In genomic region chr7:122158488-122158887, GRCm38 (mm10) we compare ENCODE assay signal across 8 mouse cellular contexts. TPM values are rescaled to one million over a fixed set of nuclear protein-coding genes. Genes with fewer than 3 reads are reported as not detected.
A peak's percentile ranks its signal among the peaks of the same experiment; 100 is the strongest.
DNase-seq lines count a peak whose midpoint lies in the region; ATAC-seq and TF ChIP-seq lines count a peak whose summit lies in the region.

No protein-coding gene starts in this region.

- WGBS in lung, embryonic 15.5 days: 4% methylated on average over 13 of the region's 13 CpGs
- WGBS in forebrain, embryonic 12.5 days: 6% methylated on average over 13 of the region's 13 CpGs
- 3% methylated on average over 13 of the region's 13 CpGs for WGBS in limb, embryonic 14.5 days
- 2% methylated on average over 13 of the region's 13 CpGs for whole genome bisulfite sequencing in small intestine, adult 2 months

- H3K4me1 ChIP-seq in lung, embryonic 15.5 days: peaks cover 39% of the 10 kb centered on the region
- H3K4me1 ChIP-seq in forebrain, embryonic 12.5 days: peaks cover 46% of the 10 kb centered on the region
- H3K4me1 ChIP-seq in limb, embryonic 14.5 days (ENCODE audit: control insufficient read depth, insufficient read depth, low read length): peaks cover 23% of the 10 kb centered on the region
- H3K4me1 ChIP-seq in small intestine, adult 2 months (ENCODE audit: control insufficient read depth, insufficient read depth, insufficient read length, low read length): peaks cover 11% of the 10 kb centered on the region; the same call in 1 of the 2 replicates

- H3K9ac ChIP-seq in lung, embryonic 15.5 days: peak overlapping the region; percentile 68
- peak overlapping the region; percentile 77 for H3K9ac ChIP-seq in forebrain, embryonic 12.5 days
- H3K9ac ChIP-seq in limb, embryonic 14.5 days (ENCODE audit: low read depth, low read length, severe bottlenecking): peak overlapping the region; percentile 65

- no peak for TF ChIP-seq CTCF in small intestine, adult 2 months (IDR thresholded peaks at IDR 0.05; ENCODE audit: extremely low read depth, insufficient read length, insufficient replicate concordance, low read depth, low read length)

- no peak for TF ChIP-seq POLR2A in limb, embryonic 14.5 days (IDR thresholded peaks at IDR 0.05; ENCODE audit: borderline replicate concordance, extremely low read depth, insufficient read depth, insufficient read length)
- no peak for TF ChIP-seq POLR2A in small intestine, adult 2 months (IDR thresholded peaks at IDR 0.05; ENCODE audit: low read depth, low read length)

- H3K4me2 ChIP-seq in lung, embryonic 15.5 days: peak overlapping the region; percentile 82
- peak overlapping the region; percentile 87 for H3K4me2 ChIP-seq in forebrain, embryonic 12.5 days
- H3K4me2 ChIP-seq in limb, embryonic 14.5 days (replicated peaks; ENCODE audit: low read depth, low read length, severe bottlenecking): peak overlapping the region; percentile 95

- H3K9me3 ChIP-seq in lung, embryonic 15.5 days: no peaks in the 10 kb centered on the region
- no peaks in the 10 kb centered on the region for H3K9me3 ChIP-seq in forebrain, embryonic 12.5 days
- H3K9me3 ChIP-seq in limb, embryonic 14.5 days (ENCODE audit: control insufficient read depth, low read length): no peaks in the 10 kb centered on the region

- peak overlapping the region; percentile 88 for H3K27ac ChIP-seq in lung, embryonic 15.5 days
- peak overlapping the region; percentile 92 for H3K27ac ChIP-seq in forebrain, embryonic 12.5 days
- peak overlapping the region; percentile 78 for H3K27ac ChIP-seq in limb, embryonic 14.5 days (replicated peaks; ENCODE audit: low read depth, low read length)
- H3K27ac ChIP-seq in small intestine, adult 2 months (ENCODE audit: insufficient read depth, low read depth, low read length): peak overlapping the region; percentile 68

- no peak for DNase-seq in lung, postnatal 25 days (ENCODE audit: low spot score)
- DNase-seq in limb, embryonic 14.5 days (ENCODE audit: low spot score): no peak
- no peak for DNase-seq in ovary, postnatal 36 days (ENCODE audit: low spot score)
- DNase-seq in urinary bladder, postnatal 14 days (ENCODE audit: low spot score): no peak
- no peak for DNase-seq in layer of hippocampus, adult 9-10 months (ENCODE audit: low spot score)

- H3K36me3 ChIP-seq in lung, embryonic 15.5 days: peaks cover 21% of the 10 kb centered on the region
- H3K36me3 ChIP-seq in forebrain, embryonic 12.5 days (replicated peaks): peaks cover 28% of the 10 kb centered on the region
- H3K36me3 ChIP-seq in limb, embryonic 14.5 days (ENCODE audit: control insufficient read depth, insufficient read depth, low read length): peaks cover 8% of the 10 kb centered on the region; the same call in 1 of the 2 replicates
- H3K36me3 ChIP-seq in small intestine, adult 2 months (ENCODE audit: control insufficient read depth, insufficient read depth, low read length): no peaks in the 10 kb centered on the region

- peak overlapping the region; percentile 65 for H3K4me3 ChIP-seq in lung, embryonic 15.5 days
- peak overlapping the region; percentile 76 for H3K4me3 ChIP-seq in forebrain, embryonic 12.5 days (replicated peaks)
- peak overlapping the region; percentile 74 for H3K4me3 ChIP-seq in limb, embryonic 14.5 days (replicated peaks; ENCODE audit: low read length)
- H3K4me3 ChIP-seq in small intestine, adult 2 months (ENCODE audit: low read depth, low read length): peak overlapping the region; percentile 90

- no peak for ATAC-seq in lung, embryonic 15.5 days (ENCODE audit: borderline replicate concordance, extremely low read depth, low FRiP score, low TSS enrichment)
- no peak; the same call in 1 of the 2 replicates for ATAC-seq in forebrain, embryonic 12.5 days (ENCODE audit: low FRiP score)
- no peak for ATAC-seq in limb, embryonic 14.5 days (ENCODE audit: low FRiP score, low read depth)

- H3K27me3 ChIP-seq in lung, embryonic 15.5 days: no peaks in the 10 kb centered on the region
- H3K27me3 ChIP-seq in forebrain, embryonic 12.5 days: no peaks in the 10 kb centered on the region
- H3K27me3 ChIP-seq in limb, embryonic 14.5 days (ENCODE audit: control insufficient read depth, insufficient read depth, low read length): no peaks in the 10 kb centered on the region
- H3K27me3 ChIP-seq in small intestine, adult 2 months (ENCODE audit: control insufficient read depth, insufficient read depth, low read length): no peaks in the 10 kb centered on the region

RNA-seq across cellular contexts. Expression of gene Plk1, which starts 0.8 kb away (rescaled TPM):
- polyA plus RNA-seq in lung, embryonic 15.5 days (2015; fragmentation: Nextera tagmentation; extraction: Ambion mirVana): 155 TPM in 2 replicates
- polyA plus RNA-seq in forebrain, embryonic 12.5 days (2016; fragmentation: Nextera tagmentation; extraction: Ambion mirVana): 158 and 171 TPM in 2 replicates
- 80.0 and 86.3 TPM in 2 replicates for polyA plus RNA-seq in limb, embryonic 14.5 days (2012; rRNA removed)
- 78.4 and 84.6 TPM in 2 replicates for polyA plus RNA-seq in limb, embryonic 14.5 days (2014; fragmentation: Nextera tagmentation; extraction: Ambion mirVana)
- polyA plus RNA-seq in small intestine, adult 2 months (2012; rRNA removed): 9.0 and 21.2 TPM in 2 replicates

RNA-seq across cellular contexts. Expression of gene Dctn5, which starts 25.6 kb away (rescaled TPM):
- 120 and 121 TPM in 2 replicates for polyA plus RNA-seq in lung, embryonic 15.5 days (2015; fragmentation: Nextera tagmentation; extraction: Ambion mirVana)
- 121 and 125 TPM in 2 replicates for polyA plus RNA-seq in forebrain, embryonic 12.5 days (2016; fragmentation: Nextera tagmentation; extraction: Ambion mirVana)
- polyA plus RNA-seq in limb, embryonic 14.5 days (2012; rRNA removed): 109 and 126 TPM in 2 replicates
- 117 and 120 TPM in 2 replicates for polyA plus RNA-seq in limb, embryonic 14.5 days (2014; fragmentation: Nextera tagmentation; extraction: Ambion mirVana)
- polyA plus RNA-seq in small intestine, adult 2 months (2012; rRNA removed): 37.2 and 54.3 TPM in 2 replicates

RNA-seq across cellular contexts. Expression of gene Palb2, which starts 25.7 kb away (rescaled TPM):
- polyA plus RNA-seq in lung, embryonic 15.5 days (2015; fragmentation: Nextera tagmentation; extraction: Ambion mirVana): 15.4 and 15.6 TPM in 2 replicates
- 20.4 and 22.2 TPM in 2 replicates for polyA plus RNA-seq in forebrain, embryonic 12.5 days (2016; fragmentation: Nextera tagmentation; extraction: Ambion mirVana)
- 9.1 and 10.5 TPM in 2 replicates for polyA plus RNA-seq in limb, embryonic 14.5 days (2012; rRNA removed)
- 12.0 and 12.6 TPM in 2 replicates for polyA plus RNA-seq in limb, embryonic 14.5 days (2014; fragmentation: Nextera tagmentation; extraction: Ambion mirVana)
- polyA plus RNA-seq in small intestine, adult 2 months (2012; rRNA removed): 0.72 and 1.0 TPM in 2 replicates

RNA-seq across cellular contexts. Expression of gene Ern2, which starts 27.5 kb away (rescaled TPM):
- 0.09 and 0.27 TPM in 2 replicates for polyA plus RNA-seq in lung, embryonic 15.5 days (2015; fragmentation: Nextera tagmentation; extraction: Ambion mirVana)
- polyA plus RNA-seq in forebrain, embryonic 12.5 days (2016; fragmentation: Nextera tagmentation; extraction: Ambion mirVana): 0.24 and 0.32 TPM in 2 replicates
- 0.05 TPM in 1 of 2 replicates, not detected in the other for polyA plus RNA-seq in limb, embryonic 14.5 days (2012; rRNA removed)
- not detected in 2 replicates for polyA plus RNA-seq in limb, embryonic 14.5 days (2014; fragmentation: Nextera tagmentation; extraction: Ambion mirVana)
- 23.1 and 23.5 TPM in 2 replicates for polyA plus RNA-seq in small intestine, adult 2 months (2012; rRNA removed)

RNA-seq across cellular contexts. Expression of gene Ndufab1, which starts 56.8 kb away (rescaled TPM):
- 634 and 676 TPM in 2 replicates for polyA plus RNA-seq in lung, embryonic 15.5 days (2015; fragmentation: Nextera tagmentation; extraction: Ambion mirVana)
- polyA plus RNA-seq in forebrain, embryonic 12.5 days (2016; fragmentation: Nextera tagmentation; extraction: Ambion mirVana): 572 and 610 TPM in 2 replicates
- polyA plus RNA-seq in limb, embryonic 14.5 days (2012; rRNA removed): 127 and 148 TPM in 2 replicates
- polyA plus RNA-seq in limb, embryonic 14.5 days (2014; fragmentation: Nextera tagmentation; extraction: Ambion mirVana): 554 and 558 TPM in 2 replicates
- 395 and 1,026 TPM in 2 replicates for polyA plus RNA-seq in small intestine, adult 2 months (2012; rRNA removed)
